ENCODE assay signal across 17 mouse cellular contexts in genomic region chr12:43280442-43280841, GRCm38 (mm10).
"Had no signal": no experiment of that assay in that cellular context is flagged by ENCODE, and none has a peak within 500 bp of the region (broad histone marks: within the 10 kb centered on the region; RNA-seq: fewer than 3 reads in every experiment).

No protein-coding gene starts in this region.

- DNase-seq: kidney, adult 18-20 months; kidney, postnatal 10 days; kidney, postnatal 4 days; liver; liver, embryonic 13.5 days; liver, postnatal 0 days; lung, postnatal 14 days; right cerebral cortex, adult 18-20 months; spleen, adult 18-20 months; thymus, adult 18-20 months; thymus, postnatal 14 days had no signal

- ATAC-seq: liver, postnatal 0 days had no signal

- H3K27me3 ChIP-seq: limb, embryonic 12.5 days; liver, embryonic 13.5 days; lung, embryonic 15.5 days; megakaryocyte, embryonic 14.5 days; neural tube, embryonic 15.5 days had no signal

- H3K36me3 ChIP-seq: limb, embryonic 12.5 days; liver, embryonic 13.5 days; lung, embryonic 15.5 days; neural tube, embryonic 15.5 days had no signal

- H3K9me3 ChIP-seq: limb, embryonic 12.5 days; liver, embryonic 13.5 days; lung, embryonic 15.5 days; neural tube, embryonic 15.5 days had no signal

- H3K4me1 ChIP-seq: limb, embryonic 12.5 days; liver, embryonic 13.5 days; lung, embryonic 15.5 days; megakaryocyte, embryonic 14.5 days; neural tube, embryonic 15.5 days had no signal

- H3K4me3 ChIP-seq: layer of hippocampus, adult 2 months; limb, embryonic 12.5 days; liver, embryonic 13.5 days; lung, embryonic 15.5 days; megakaryocyte, embryonic 14.5 days; neural tube, embryonic 15.5 days had no signal

- H3K9ac ChIP-seq: limb, embryonic 12.5 days; liver, embryonic 13.5 days; liver, postnatal 0 days; lung, embryonic 15.5 days; neural tube, embryonic 15.5 days had no signal

- H3K4me2 ChIP-seq: limb, embryonic 12.5 days; liver, embryonic 13.5 days; lung, embryonic 15.5 days; neural tube, embryonic 15.5 days had no signal

- H3K27ac ChIP-seq: layer of hippocampus, adult 2 months; limb, embryonic 12.5 days; liver, embryonic 13.5 days; lung, embryonic 15.5 days; macrophage; neural tube, embryonic 15.5 days had no signal
